Mouse (Mus musculus): ENCODE results near the gene Stpg3. TPM values are rescaled to one million over a fixed set of nuclear protein-coding genes. Genes with fewer than 3 reads are reported as not detected.

The Stpg3 gene
- polyA plus RNA-seq, 1 experiment from 2014 or later: 0.43 TPM

- Histone ChIP-seq H3K36me3 (ENCODE audit: insufficient read depth, low read length) (no peaks in the 10 kb centered on the region), H3K4me3 (replicated peaks; ENCODE audit: low read depth, low read length) (no peak overlapping the region), H3K27me3 (ENCODE audit: insufficient read depth, low read length) (no peaks in the 10 kb centered on the region), H3K9ac (ENCODE audit: low read depth, low read length) (no peak overlapping the region), H3K4me1 (replicated peaks; ENCODE audit: insufficient read depth, low read length) (peaks cover 15% of the 10 kb centered on the region), H3K4me2 (ENCODE audit: low read length) (no peak overlapping the region), H3K27ac (peak overlapping the region; percentile 47), H3K9me3 (replicated peaks; ENCODE audit: low read length) (no peaks in the 10 kb centered on the region)
- ATAC-seq (replicated peaks; ENCODE audit: low FRiP score, low read depth) (no peak), DNase-seq (ENCODE audit: low spot score) (peak; percentile 7)
- no peak for TF ChIP-seq CTCF (IDR thresholded peaks at IDR 0.05; ENCODE audit: low read depth)
- 53% methylated on average over 4 of the region's 4 CpGs for WGBS
These were observed 23.1 kb upstream of the Stpg3 start for GRCm38 (mm10) chr2:25237522-25237921.

- DNase-seq (ENCODE audit: low spot score) (peak; percentile 25), ATAC-seq (replicated peaks; ENCODE audit: low FRiP score, low read depth) (no peak)
- Histone ChIP-seq H3K27me3 (ENCODE audit: insufficient read depth, low read length) (no peaks in the 10 kb centered on the region), H3K4me1 (replicated peaks; ENCODE audit: insufficient read depth, low read length) (peaks cover 13% of the 10 kb centered on the region), H3K9ac (ENCODE audit: low read depth, low read length) (no peak within 1 kb of the TSS), H3K4me3 (replicated peaks; ENCODE audit: low read depth, low read length) (no peak within 1 kb of the TSS), H3K36me3 (ENCODE audit: insufficient read depth, low read length) (no peaks in the 10 kb centered on the region), H3K27ac (peak within 1 kb of the TSS; percentile 47; the same call in 1 of the 2 replicates), H3K4me2 (ENCODE audit: low read length) (no peak within 1 kb of the TSS), H3K9me3 (replicated peaks; ENCODE audit: low read length) (no peaks in the 10 kb centered on the region)
- 35% methylated on average over 8 of the region's 8 CpGs for WGBS
- no peak for TF ChIP-seq CTCF (IDR thresholded peaks at IDR 0.05; ENCODE audit: low read depth)
These were observed 22.2 kb upstream of the Stpg3 start, which contains the start of gene Rnf224 for GRCm38 (mm10) chr2:25236614-25237013. Gene Rnf224, minus strand, starts transcription at chr2:25236787.

- DNase-seq (ENCODE audit: low spot score) (peak; percentile 11), ATAC-seq (replicated peaks; ENCODE audit: low FRiP score, low read depth) (peak; percentile 67)
- H3K4me3 ChIP-seq (replicated peaks; ENCODE audit: low read depth, low read length): no peak overlapping the region
- H3K9me3 ChIP-seq (replicated peaks; ENCODE audit: low read length): no peaks in the 10 kb centered on the region
- no peaks in the 10 kb centered on the region for H3K27me3 ChIP-seq (ENCODE audit: insufficient read depth, low read length)
- no peak overlapping the region for H3K9ac ChIP-seq (ENCODE audit: low read depth, low read length)
- no peaks in the 10 kb centered on the region for H3K4me1 ChIP-seq (replicated peaks; ENCODE audit: insufficient read depth, low read length)
- H3K27ac ChIP-seq: peak overlapping the region; percentile 25; the same call in 1 of the 2 replicates
- H3K36me3 ChIP-seq (ENCODE audit: insufficient read depth, low read length): no peaks in the 10 kb centered on the region
- H3K4me2 ChIP-seq (ENCODE audit: low read length): no peak overlapping the region
- TF ChIP-seq CTCF (IDR thresholded peaks at IDR 0.05; ENCODE audit: low read depth): no peak
- 71% methylated on average over 5 of the region's 5 CpGs for WGBS
These were observed 20.2 kb upstream of the Stpg3 start for GRCm38 (mm10) chr2:25234551-25235220.

GRCm38 (mm10) chr2:25234050-25234449 lies 19.6 kb upstream of the Stpg3 start, which contains the start of gene Slc34a3:
Gene Slc34a3, minus strand, starts transcription at chr2:25234364.
- 0 out of 2 replicates have a peak, but pooled peaks cover 1% of the 10 kb centered on the region for H3K4me1 ChIP-seq (replicated peaks; ENCODE audit: insufficient read depth, low read length)
- no peak within 1 kb of the TSS for H3K9ac ChIP-seq (ENCODE audit: low read depth, low read length)
- 76% methylated on average over 3 of the region's 3 CpGs for WGBS
- TF ChIP-seq CTCF (IDR thresholded peaks at IDR 0.05; ENCODE audit: low read depth): no peak
- no peak; the same call in 1 of the 2 replicates for ATAC-seq (replicated peaks; ENCODE audit: low FRiP score, low read depth)
- H3K9me3 ChIP-seq (replicated peaks; ENCODE audit: low read length): no peaks in the 10 kb centered on the region
- no peaks in the 10 kb centered on the region for H3K36me3 ChIP-seq (ENCODE audit: insufficient read depth, low read length)
- DNase-seq (ENCODE audit: low spot score): no peak
- no peak within 1 kb of the TSS for H3K4me3 ChIP-seq (replicated peaks; ENCODE audit: low read depth, low read length)
- peak within 1 kb of the TSS; percentile 25; the same call in 1 of the 2 replicates for H3K27ac ChIP-seq
- no peaks in the 10 kb centered on the region for H3K27me3 ChIP-seq (ENCODE audit: insufficient read depth, low read length)
- H3K4me2 ChIP-seq (ENCODE audit: low read length): no peak within 1 kb of the TSS

DNA sequence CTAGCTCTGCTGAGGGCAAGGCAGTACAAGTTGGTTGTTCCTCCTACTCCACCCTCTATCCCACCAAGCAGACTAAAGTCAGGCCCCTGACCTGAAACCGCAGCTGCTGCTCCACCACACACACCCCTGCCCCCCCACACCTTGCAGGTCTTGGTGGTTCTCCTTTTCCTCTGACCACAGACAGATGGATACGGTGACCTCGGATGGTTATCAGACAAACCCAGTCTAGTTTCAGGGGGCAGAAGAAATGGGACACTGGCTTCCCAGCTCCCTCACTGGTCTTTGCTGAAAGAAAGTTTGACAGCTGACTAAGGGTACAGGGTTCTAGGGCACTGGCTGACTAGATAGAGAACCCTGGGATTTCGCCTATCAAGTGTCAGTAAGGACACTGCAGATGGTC lies 19.0 kb upstream of the Stpg3 start:
- Histone ChIP-seq H3K27me3 (ENCODE audit: insufficient read depth, low read length) (no peaks in the 10 kb centered on the region), H3K4me1 (replicated peaks; ENCODE audit: insufficient read depth, low read length) (0 out of 2 replicates have a peak, but pooled peaks cover 5% of the 10 kb centered on the region), H3K4me2 (ENCODE audit: low read length) (no peak overlapping the region), H3K9ac (ENCODE audit: low read depth, low read length) (no peak overlapping the region), H3K27ac (no peak overlapping the region), H3K36me3 (ENCODE audit: insufficient read depth, low read length) (no peaks in the 10 kb centered on the region), H3K4me3 (replicated peaks; ENCODE audit: low read depth, low read length) (no peak overlapping the region), H3K9me3 (replicated peaks; ENCODE audit: low read length) (no peaks in the 10 kb centered on the region)
- ATAC-seq (replicated peaks; ENCODE audit: low FRiP score, low read depth) (no peak), DNase-seq (ENCODE audit: low spot score) (no peak)
- no peak for TF ChIP-seq CTCF (IDR thresholded peaks at IDR 0.05; ENCODE audit: low read depth)
- WGBS: 67% methylated on average over 4 of the region's 4 CpGs

- H3K4me3 ChIP-seq (replicated peaks; ENCODE audit: low read depth, low read length): no peak overlapping the region
- DNase-seq (ENCODE audit: low spot score) (no peak), ATAC-seq (replicated peaks; ENCODE audit: low FRiP score, low read depth) (no peak)
- H3K36me3 ChIP-seq (ENCODE audit: insufficient read depth, low read length): no peaks in the 10 kb centered on the region
- no peak overlapping the region for H3K9ac ChIP-seq (ENCODE audit: low read depth, low read length)
- no peaks in the 10 kb centered on the region for H3K9me3 ChIP-seq (replicated peaks; ENCODE audit: low read length)
- H3K27ac ChIP-seq: no peak overlapping the region
- TF ChIP-seq CTCF (IDR thresholded peaks at IDR 0.05; ENCODE audit: low read depth): no peak
- WGBS: 61% methylated on average over 12 of the region's 12 CpGs
- no peak overlapping the region for H3K4me2 ChIP-seq (ENCODE audit: low read length)
- H3K4me1 ChIP-seq (replicated peaks; ENCODE audit: insufficient read depth, low read length): peaks cover 12% of the 10 kb centered on the region
- H3K27me3 ChIP-seq (ENCODE audit: insufficient read depth, low read length): no peaks in the 10 kb centered on the region
These were observed 16.6 kb upstream of the Stpg3 start for GRCm38 (mm10) chr2:25231038-25231437.
